Mouse (Mus musculus) bone marrow, adult 2 months (tissue): Measurements from ENCODE around the gene Mmp23. TPM values are rescaled to one million over a fixed set of nuclear protein-coding genes. Genes with fewer than 3 reads are reported as not detected.
A peak's percentile ranks its signal among the peaks of the same experiment; 100 is the strongest.

Source experiments
- H3K27ac ChIP-seq: fragments of 200-500 bp; 2 replicates; pipeline ENCODE4 v1.5.1; 2012; ENCODE audit warnings: low read depth, mild to moderate bottlenecking, control low read depth, inconsistent platforms, low read length; ENCODE audit not compliant: control insufficient read depth, poor library complexity, insufficient read depth
- H3K4me1 ChIP-seq: fragments of 200-500 bp; 2 replicates; pipeline ENCODE4 v1.6.1; 2011; ENCODE audit warnings: low read length; ENCODE audit not compliant: control insufficient read depth, insufficient read depth
- H3K4me3 ChIP-seq: fragments of 200-500 bp; replicated peaks from 2 replicates; pipeline ENCODE3; 2011; ENCODE audit warnings: mild to moderate bottlenecking, low read depth, low read length, control low read depth; ENCODE audit not compliant: control insufficient read depth
- CTCF ChIP-seq: fragments of 200-500 bp; IDR thresholded peaks from 2 replicates; pipeline ENCODE4 v1.5.1; 2011; ENCODE audit warnings: low read length, control low read depth; ENCODE audit not compliant: control insufficient read depth, insufficient read depth
- POLR2A ChIP-seq: fragments of 200-500 bp; IDR thresholded peaks from 2 replicates; pipeline ENCODE4 v1.6.1; 2011; ENCODE audit warnings: low read depth, mild to moderate bottlenecking, control low read depth, low read length, borderline replicate concordance; ENCODE audit not compliant: control insufficient read depth
- WGBS: fragments of 180-500 bp; shearing (Covaris S2); methylation state at CpG from one replicate; pipeline ENCODE4 v1.1.7; 2018; 5-methylcytosine and 5-hydroxymethylcytosine counted together
- polyA plus RNA-seq: library from polyadenylated mRNA; stranded (reverse); fragments of >200 nt; gene quantifications from 2 replicates; pipeline ENCODE4 v1.2.4, GENCODE M21; 2011; ENCODE audit warnings: low replicate concordance; ENCODE audit not compliant: missing spikeins, insufficient read depth, insufficient read length

Mmp23 gene
- polyA plus RNA-seq, 1 experiment = 5.6 TPM

DNA sequence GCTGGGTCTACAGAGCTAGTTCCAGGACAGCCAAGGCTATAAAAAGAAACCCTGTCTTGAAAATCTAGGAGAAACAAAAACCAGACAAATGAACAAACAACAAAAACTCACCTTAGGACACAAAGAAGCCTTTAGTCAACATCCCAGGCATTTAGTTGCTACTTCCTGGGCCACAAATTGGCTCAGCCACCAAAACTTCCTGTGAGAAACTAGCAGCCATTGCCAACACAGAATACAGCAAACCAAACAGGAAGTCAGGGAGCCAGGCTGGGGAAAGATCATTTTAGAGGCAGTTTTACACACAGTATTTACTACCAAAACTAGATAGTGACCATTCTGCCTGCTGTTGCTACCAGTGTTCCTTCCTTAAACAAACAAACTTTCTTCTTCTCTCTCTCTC, 13.7 kb upstream of the Mmp23 start:
- H3K27ac ChIP-seq = no peak overlapping the region; the same call in 1 of the 2 replicates
- H3K4me1 ChIP-seq = no peaks in the 10 kb centered on the region; the same call in 1 of the 2 replicates
- H3K4me3 ChIP-seq = no peak overlapping the region
- no peak for TF ChIP-seq CTCF
- no peak for TF ChIP-seq POLR2A

DNA sequence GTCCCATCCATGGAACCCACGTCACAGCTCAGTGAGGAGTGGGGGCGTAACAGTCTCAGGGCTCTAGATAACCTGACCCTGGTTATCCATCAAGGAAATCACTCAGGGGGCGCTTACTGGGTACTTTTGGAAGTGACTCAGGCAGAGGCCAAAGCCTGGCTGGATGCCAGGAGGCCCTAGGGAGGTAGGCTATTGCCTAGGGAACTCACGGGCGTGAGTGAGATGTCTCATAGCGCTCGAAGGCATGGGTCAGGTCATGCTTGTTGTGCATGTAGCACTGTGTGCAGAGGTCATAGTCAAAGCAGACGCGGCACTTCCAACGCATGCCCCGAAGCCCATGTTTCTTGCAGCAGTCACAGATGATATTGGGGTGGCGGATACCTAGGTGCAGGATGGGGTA, 7.5 kb upstream of the Mmp23 start:
- no peaks in the 10 kb centered on the region for H3K4me1 ChIP-seq
- WGBS = 89% methylated on average over 12 of the region's 12 CpGs
- H3K4me3 ChIP-seq = no peak overlapping the region
- H3K27ac ChIP-seq = no peak overlapping the region
- TF ChIP-seq CTCF (no peak), POLR2A (no peak)

DNA sequence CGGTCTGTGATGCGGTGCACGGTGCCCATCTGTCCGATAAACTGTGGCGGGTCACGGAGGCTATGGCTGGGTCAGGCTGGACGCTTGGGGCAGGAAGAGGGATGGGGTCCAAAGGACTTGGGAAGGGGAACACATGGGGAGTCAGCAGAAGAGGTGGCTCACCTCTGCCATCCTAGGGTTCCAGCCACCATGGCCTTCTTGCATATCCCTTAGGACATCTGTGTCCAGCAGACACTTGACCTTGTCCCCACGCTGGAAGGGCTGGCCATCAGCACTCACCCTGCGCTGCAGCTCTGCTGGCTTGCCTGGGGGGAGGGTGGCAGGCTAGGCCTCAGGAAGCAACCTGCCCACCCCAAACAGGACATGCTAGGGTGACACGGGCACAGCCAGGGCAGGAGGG, 5.8 kb upstream of the Mmp23 start:
- TF ChIP-seq POLR2A (no peak), CTCF (no peak)
- 91% methylated on average over 10 of the region's 10 CpGs for WGBS
- no peaks in the 10 kb centered on the region for H3K4me1 ChIP-seq
- no peak overlapping the region for H3K4me3 ChIP-seq
- H3K27ac ChIP-seq = no peak overlapping the region

DNA sequence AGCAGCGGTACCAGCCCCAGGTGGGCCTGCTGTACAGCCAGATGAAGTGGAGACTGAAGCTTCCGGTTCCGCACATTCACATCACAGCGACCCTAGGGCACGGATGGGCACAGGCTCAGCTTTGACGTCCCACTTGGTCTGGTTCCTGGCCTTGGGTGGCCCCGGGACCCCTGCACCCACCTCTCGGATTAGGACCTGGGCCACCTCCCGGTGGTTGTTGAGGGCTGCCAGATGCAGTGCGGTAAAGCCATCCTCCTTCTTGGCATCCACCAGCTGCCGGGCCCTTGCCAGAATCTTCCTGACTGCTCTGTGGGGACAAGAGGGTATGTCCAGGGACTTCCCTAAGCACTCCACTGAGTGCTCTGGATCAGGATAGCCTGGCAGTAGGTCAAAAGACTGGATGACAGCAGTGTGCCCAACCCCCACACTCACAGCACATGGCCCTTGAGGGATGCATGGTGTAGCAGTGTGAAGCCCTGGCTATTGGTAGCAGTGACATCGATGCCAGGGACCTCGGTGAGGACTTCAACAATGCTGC, 3.1 kb upstream of the Mmp23 start:
- Histone ChIP-seq H3K4me1 (peaks cover 2% of the 10 kb centered on the region; the same call in 1 of the 2 replicates), H3K4me3 (no peak overlapping the region), H3K27ac (no peak overlapping the region)
- WGBS = 93% methylated on average over 13 of the region's 13 CpGs
- TF ChIP-seq CTCF (no peak), POLR2A (no peak)

DNA sequence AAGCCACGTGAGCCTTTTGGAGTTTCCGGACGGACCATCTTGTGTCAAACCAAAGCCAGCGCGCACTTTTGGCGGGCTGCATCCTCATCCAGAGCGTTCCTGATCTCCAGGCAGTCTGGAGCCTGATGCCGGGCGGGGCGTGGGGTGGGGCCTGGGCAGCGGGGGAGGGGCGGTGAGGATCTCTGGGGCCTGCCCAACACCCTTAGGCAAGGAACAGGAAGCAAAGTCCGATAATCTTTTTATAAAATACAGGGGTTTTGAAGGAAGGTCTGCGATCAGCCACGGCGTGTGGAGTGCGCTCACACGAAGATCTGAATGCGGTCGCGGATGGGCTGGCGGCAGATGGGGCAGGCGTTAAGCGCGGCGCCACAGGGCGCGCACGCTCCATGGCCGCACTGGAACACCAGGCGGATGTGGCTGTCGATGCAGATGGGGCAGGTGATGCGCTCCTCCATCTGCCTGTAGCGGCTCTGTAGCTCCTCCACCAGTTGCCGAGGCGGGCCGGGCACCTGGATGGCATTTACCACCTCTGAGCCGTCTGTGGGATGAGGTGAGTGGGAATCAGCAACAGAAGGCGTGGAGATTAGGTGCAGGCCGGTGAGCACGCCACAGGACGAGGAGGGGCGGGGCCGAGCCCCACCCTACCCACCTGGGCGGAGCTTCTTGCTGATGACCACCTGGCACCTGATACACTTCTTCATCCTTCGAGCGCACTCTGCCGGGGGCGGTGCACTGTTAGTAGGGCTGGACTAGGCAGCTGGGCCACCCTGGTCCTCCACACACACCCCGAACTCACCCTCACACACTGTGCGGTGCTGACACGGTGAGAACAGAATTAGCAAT, 1.5 kb upstream of the Mmp23 start:
- no peak overlapping the region for H3K27ac ChIP-seq
- 6% methylated on average over 52 of the region's 52 CpGs for WGBS
- H3K4me1 ChIP-seq = peaks cover 2% of the 10 kb centered on the region; the same call in 1 of the 2 replicates
- H3K4me3 ChIP-seq = peak overlapping the region; percentile 41
- no peak for TF ChIP-seq CTCF
- TF ChIP-seq POLR2A = 0 out of 2 replicates have a peak, but pooled peaks have one; percentile 11

DNA sequence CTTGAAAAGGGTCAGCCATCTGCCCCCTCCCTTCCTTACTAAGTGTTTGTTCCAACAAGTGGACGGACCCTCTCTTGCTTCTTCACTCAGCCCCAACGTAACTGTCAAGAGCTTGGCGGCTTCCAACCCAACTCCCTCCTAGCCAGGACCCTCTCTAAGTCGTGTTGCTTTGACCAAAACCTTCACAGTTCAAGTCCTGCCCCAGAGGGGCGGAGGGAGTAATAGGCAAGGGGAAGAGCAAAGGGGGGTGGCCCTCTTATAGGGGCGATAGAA, 935 bp upstream of the Mmp23 start:
- 4% methylated on average over 6 of the region's 6 CpGs for WGBS
- Histone ChIP-seq H3K27ac (no peak overlapping the region), H3K4me1 (peaks cover 2% of the 10 kb centered on the region; the same call in 1 of the 2 replicates), H3K4me3 (no peak overlapping the region)
- TF ChIP-seq POLR2A (no peak), CTCF (no peak)

DNA sequence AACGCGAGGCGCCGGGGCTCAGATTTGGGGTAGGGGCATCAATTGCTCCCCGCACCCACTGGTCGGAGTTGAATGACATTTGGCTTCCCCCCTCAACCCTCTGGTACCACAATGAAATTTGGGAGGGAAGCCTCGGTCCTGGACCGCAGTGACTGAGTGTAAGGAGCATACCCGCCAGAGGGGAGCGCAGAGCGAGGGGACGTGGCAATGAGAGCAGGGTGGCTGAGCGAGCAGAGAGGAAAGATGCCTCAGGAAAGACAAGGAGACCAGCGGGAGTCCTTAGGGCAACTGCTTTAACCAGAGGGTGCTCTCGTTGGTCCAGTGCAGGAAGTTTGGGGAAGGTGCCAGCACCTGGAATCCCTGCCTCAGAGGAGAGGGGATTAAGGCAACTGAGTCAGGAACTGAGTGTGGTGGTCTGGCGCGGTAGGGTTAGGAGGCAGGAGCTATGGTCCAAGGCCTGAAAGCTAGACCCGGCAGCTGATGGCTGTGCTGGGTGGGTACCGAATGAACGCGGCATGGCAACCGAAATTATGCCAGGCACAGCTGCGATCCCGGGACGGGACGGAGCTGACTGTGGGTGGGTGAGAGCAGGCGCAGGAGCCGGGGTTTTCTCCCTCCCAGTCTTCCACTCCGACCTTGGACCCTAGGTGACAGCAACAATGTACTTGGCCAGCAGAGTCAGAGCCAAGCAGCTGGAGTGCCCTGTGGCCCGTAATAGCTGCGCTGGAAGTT, 433 bp upstream of the Mmp23 start:
- no peak overlapping the region for H3K27ac ChIP-seq
- no peak overlapping the region for H3K4me3 ChIP-seq
- WGBS = 3% methylated on average over 31 of the region's 31 CpGs
- H3K4me1 ChIP-seq = peaks cover 2% of the 10 kb centered on the region; the same call in 1 of the 2 replicates
- TF ChIP-seq POLR2A = no peak
- TF ChIP-seq CTCF = no peak
